Mouse (Mus musculus) lung, postnatal 25 days (tissue): ENCODE measurements around the gene Tex29.
"Not testable (repeated sequence)": the region's sequence is repeated elsewhere in the genome, so short reads cannot be mapped to it uniquely, and the experiment has no call there.

ENCODE experiments used
- DNase-seq: peaks from one replicate; pipeline ENCODE4 v3.0.0; 2022; ENCODE audit warnings: low spot score

Gene Tex29

GRCm38 (mm10) chr8:11831939-11832338, 8.3 kb upstream of the Tex29 start:
- no peak for DNase-seq

- DNase-seq = no peak
Observed at GRCm38 (mm10) chr8:11833157-11833556, 7.1 kb upstream of the Tex29 start.

- DNase-seq = no peak
Observed at GRCm38 (mm10) chr8:11834200-11834599, 6.1 kb upstream of the Tex29 start.

DNA sequence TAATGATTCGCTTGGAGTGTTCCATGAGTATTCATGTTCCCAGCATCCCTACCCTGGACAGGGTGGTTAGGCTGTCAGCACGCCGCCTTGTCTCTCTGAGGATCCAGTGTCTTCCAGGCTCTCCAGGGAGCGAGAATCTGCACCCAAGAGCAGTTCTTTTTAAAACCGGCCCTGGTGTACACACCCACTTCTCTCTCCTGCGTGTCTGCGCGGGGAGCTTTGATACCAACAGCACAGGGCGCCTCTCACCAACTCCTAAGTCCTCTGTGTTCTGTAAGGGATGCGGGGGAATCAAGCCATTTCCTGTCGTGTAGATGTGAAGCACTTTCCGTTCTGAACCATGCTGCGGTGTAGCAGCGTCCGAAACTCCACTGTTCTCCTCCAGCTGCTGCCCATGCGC, 5.6 kb upstream of the Tex29 start:
- DNase-seq = no peak

DNA sequence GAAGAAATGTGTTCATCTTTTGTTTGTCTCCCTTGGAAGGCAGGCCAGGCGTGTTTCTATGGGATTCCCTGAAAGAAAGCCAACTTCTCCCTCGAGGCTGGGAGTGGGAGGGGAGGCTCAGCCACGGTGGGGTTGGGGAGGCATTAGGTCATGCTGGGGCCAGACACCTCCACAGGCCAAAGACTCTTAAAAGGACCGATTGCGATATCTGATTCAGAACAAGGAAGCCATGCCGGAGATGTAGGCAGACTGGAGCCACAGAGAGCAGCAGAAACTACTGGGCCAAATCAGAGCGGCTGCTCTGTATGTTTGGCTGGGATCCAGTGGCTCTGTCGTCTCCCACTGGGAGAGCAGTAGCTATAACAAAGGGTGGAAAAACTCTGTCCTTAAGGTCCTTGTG, 1.3 kb downstream of the Tex29 start:
- no peak for DNase-seq

DNA sequence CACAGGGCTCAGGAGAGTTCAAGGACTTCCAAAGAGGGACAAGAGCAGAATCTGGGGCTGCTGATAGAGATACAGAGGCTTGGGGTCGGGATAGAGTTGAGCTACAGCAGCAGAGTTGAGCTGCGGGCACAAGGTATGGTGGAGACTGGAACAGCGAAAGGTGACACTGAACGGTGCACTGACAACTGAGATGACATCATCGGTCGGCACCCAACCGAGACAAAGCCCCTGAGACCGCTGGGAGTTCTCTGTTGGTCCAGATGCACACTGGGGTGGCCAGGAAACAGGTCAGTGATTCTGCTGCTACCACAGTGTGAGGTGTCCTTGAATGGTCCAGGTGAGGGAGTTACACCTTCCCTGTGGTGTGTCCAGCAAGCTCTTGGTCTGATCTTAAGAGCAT, 2.5 kb downstream of the Tex29 start:
- DNase-seq = no peak

DNA sequence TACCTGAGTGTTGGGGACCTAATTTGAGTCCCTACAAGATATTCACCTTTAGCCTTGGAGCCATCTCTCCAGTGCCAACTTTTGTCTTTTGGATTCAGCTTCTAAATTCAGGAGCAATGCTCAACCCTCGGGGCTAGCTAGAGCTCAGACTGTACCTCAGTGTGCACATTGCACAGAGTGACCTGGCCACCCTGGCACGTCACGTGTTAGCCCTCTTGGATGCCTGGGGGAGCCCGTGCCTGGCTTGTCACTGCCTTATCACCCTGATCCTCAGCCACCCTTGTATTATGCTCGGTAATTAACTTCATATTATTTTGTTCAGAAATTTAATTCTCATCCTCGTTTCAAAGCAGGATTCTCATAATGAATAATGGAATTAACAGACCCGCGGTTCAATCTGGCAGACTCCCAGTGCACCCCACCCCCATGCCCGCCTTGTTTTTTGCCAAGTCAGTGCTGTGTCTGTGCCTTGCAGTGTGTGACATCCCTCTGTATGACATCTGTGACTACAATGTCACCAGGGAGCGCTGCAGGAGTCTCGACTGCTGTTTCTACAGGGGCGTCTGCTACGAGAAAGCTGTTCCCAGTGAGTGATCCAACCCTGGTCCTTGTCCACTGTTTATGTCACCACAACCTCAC, 3.5 kb downstream of the Tex29 start:
- no peak for DNase-seq

GRCm38 (mm10) chr8:11844316-11844685, 4.0 kb downstream of the Tex29 start:
- no peak for DNase-seq

GRCm38 (mm10) chr8:11846807-11847206, 6.5 kb downstream of the Tex29 start:
- no peak for DNase-seq

- DNase-seq = no peak
Observed at GRCm38 (mm10) chr8:11867832-11868231, 27.6 kb downstream of the Tex29 start.

DNA sequence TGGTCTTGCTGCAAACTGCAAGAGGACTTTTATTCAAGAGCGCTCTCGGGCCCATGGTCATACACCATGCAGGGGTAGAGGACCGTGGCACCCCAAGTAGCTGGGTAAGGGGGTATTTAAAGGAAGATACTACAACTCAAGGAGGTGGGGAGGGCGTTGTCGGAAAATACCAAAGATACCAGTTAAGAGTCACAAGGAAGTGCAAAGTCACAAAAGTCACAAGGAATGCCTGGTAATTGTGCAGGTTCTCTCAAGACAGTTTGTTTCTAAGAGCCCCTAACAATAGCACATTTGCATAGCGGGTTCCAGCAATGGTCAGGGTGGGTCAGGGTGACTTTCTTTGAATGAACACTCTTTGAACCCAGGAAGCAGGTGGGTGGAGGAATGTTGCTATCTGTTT, 34.0 kb downstream of the Tex29 start:
- DNase-seq = not testable (repeated sequence)

GRCm38 (mm10) chr8:11884646-11885045, 44.4 kb downstream of the Tex29 start:
- DNase-seq = no peak

GRCm38 (mm10) chr8:11885881-11886699, 45.8 kb downstream of the Tex29 start:
- no peak for DNase-seq

DNA sequence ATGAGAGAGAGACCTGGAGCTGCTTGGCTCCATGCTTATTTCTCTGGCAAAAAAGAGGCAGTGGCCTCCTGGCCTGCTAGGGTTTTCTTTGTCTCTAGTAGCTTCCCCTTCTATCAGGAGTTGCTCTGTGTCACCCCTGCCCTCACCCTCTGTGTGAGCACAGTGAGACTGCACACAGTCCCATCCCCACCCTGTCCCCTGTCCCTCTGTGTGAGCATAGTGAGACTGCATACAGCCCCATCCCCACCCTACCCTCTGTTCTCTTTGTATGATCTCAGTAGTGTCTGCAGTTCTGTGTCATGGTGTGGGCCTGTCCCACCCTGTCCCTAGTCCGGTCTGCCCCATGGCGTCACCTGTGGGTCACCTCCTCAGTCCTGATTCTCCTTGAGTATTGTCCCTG, 46.5 kb downstream of the Tex29 start:
- no peak for DNase-seq

DNA sequence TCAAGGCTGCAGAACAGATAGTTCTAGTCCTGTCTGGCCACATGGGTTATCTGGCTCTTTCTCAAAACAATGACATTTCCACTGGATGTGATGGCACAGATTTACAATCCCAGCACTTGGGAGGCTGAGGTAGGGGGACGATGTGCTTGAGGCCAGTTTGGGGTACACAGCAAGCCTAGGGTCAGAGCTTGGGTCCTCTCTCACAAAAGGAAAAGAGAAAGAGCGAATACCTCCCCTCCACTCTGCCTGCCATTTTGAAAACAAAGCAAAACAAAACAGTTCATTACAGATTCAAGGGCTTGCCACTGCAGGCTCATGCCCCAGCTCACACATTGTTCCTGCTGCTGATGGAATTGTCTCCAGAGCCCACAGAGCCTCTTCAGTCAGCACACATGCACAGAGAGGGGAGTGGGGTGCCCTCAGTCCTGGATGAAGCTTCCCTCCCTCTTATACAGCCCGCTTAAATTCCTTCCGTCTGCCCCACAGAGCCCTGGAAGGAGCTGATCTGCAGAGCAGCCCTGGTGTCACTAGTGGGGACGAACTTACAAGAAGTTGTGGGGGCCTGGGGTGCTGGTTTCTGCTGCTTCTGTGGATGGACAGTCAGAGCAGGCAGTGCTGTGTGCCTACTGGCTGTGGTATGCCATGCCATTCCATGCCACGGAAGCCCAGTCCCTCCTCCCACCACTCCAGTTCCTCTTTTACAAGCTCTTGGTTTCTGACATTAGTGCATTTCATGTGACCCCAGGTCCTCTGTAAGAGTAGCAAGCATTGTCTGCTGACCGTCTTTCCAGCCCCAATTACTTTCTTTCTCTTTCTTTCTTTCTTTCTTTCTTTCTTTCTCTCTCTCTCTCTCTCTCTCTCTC, 49.1 kb downstream of the Tex29 start:
- DNase-seq = no peak

- DNase-seq = no peak
Observed at GRCm38 (mm10) chr8:11892756-11893155, 52.5 kb downstream of the Tex29 start.

DNA sequence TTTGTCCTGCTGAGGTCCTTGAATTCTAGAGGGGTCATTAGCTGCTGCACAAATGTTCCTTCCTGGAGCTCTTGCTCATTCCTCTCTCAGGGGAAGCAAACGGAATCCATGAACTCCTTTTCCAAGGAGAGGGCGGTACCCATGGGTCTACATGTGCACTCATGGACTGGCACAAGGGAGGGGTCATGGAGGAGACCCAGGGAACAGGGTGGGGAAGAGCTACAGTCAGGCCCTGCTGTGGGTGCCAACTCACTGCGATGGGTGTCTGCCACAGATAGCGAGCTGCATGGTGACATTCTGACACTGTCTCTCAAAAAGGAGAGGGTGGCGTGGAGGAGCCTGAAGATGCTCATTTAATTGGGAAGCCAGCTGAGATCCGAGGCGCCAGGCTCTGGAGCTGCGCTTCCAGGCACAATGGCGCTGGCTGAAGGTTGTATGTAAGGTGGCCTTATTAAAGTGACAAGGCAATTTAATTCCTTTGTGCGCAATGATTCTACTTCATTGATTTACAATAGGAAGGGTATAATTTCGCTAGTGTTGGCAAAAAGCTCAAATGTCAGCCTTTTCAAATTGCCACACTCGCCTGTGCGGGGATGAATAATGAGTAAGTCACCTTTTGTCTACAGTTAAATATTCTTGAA, 55.9 kb downstream of the Tex29 start:
- DNase-seq = no peak

DNA sequence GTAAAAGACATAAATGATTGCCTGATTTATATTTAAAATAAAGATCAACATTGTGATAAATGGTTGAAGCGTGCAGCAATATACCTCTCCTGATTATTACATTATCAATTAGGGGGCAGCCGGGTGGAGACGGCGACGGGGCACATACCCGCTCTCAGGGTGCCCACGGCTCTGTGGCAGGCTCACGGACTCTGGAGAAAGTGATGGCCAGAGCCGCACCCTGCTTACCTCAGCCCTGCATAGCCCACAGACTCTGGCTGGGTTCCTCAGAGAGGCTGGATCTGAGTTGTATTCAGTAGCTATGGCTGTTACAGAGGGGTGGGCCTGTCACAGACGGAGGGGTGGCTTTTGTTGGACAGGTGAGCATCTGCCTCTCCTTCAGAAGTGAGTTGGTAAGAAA, 56.4 kb downstream of the Tex29 start:
- no peak for DNase-seq

DNA sequence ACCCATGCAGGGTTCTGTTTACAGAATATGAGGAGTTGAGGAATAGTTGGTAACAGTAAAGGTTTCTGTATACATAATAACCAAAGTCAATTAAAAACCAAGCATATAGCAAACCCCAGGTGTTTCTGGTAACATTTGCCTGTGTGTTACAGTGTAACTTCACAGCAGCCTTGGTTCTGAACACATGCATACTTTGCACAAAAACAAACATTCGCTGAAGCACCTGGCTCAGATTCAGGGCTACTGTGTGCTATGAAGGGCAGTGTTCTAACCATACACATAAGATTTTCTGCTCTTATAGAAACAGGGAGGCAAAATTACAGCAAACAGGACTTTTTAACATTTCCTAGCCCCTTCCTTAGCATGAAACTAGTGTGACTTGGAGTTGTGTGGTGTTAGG, 58.5 kb downstream of the Tex29 start:
- no peak for DNase-seq
